Mouse (Mus musculus) cortical plate, adult 2 months (tissue): Measurements from ENCODE around the gene Ndufaf2.

Source experiments
- CTCF ChIP-seq: fragments of 200-500 bp; IDR thresholded peaks from 2 replicates; pipeline ENCODE4 v1.5.1; 2011; ENCODE audit warnings: mild to moderate bottlenecking, control low read depth, low read length; ENCODE audit not compliant: insufficient read depth; ENCODE audit errors: extremely low read depth
- POLR2A ChIP-seq: fragments of 200-500 bp; IDR thresholded peaks from 2 replicates; pipeline ENCODE4 v1.6.1; 2011; ENCODE audit warnings: mild to moderate bottlenecking, low read length, control low read depth; ENCODE audit not compliant: insufficient read depth; ENCODE audit errors: extremely low read depth

DNA sequence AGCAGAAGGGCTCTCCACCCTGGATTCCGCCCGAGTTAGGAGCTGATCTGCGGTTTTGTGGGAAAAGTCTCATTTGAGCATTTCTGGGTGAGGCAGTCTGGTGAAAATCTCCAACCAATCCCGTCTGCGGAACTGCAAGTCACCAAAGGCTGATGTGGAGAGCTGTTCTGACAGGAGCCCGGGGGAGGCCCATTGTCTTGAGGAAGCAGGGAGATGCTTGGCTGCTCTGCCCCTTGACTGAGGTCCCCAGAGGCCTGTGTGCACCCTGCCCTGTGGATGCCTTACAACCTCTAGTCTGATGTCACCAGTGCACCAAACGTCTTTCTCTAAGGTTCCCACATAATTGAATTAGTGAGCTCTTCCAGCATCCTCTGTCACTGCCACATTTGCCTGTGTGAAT lies 163.2 kb downstream of the Ndufaf2 start:
- TF ChIP-seq CTCF = no peak
- no peak for TF ChIP-seq POLR2A
